Mouse (Mus musculus): ENCODE measurements at regions not wholly inside any gene's neighbourhood (a gene's known extent, or its start where the extent isn't known, plus 50 kb on each side); places are given as distances from the start of the nearest gene placed in this dataset.

DNA sequence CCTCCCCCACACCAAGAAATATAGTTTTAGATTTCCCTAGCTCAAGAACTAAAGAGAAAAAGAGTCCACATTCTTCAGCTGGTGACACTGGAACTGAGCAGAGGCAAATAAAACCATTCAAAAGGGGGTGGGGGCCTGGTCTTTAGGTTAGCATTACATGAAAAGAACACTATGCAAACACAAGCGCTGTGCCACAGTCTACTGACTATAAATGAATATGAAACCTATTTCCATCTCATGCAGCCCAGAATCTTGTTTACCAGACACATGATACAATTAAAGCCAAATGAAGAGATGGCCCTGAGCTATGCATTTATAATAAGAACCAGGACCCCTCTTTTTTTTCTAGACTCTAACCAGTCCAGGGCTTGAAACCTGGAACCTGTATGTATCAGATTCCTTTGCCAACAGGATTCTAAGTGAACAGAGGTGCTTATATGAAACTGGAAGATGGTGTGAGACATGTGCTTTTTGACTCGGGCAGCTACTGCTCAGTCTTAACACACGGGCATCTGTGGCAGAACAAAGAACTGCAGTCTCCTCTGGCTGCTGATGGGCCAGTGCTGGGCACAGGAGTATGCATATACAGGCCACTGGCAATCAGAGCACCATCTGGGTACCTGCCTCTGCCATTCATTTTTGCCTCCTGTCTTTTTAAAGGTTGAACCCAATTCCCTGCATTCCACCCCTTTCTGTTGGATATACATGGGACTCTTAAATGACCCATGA, 308.5 kb downstream of the Sox4 start:
- no peak for DNase-seq

DNA sequence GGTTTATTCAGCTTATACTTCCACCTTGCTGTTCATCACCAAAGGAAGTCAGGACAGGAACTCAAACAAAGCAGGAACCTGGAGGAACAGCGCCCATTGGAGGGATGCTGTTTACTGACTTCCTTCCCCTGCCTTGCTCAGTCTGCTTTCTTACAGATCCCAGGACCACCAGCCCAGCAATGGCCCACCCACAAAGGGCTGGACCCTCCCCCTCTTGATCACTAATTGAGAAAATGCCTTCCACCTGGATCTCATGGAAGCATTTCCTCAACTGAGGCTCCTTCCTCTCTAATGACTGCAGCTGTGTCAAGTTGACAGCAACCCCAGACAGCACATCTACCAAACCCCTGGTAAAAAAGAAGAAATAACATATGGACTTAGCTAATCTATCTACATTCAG, 312.7 kb downstream of the Sox4 start:
- no peak for DNase-seq

DNA sequence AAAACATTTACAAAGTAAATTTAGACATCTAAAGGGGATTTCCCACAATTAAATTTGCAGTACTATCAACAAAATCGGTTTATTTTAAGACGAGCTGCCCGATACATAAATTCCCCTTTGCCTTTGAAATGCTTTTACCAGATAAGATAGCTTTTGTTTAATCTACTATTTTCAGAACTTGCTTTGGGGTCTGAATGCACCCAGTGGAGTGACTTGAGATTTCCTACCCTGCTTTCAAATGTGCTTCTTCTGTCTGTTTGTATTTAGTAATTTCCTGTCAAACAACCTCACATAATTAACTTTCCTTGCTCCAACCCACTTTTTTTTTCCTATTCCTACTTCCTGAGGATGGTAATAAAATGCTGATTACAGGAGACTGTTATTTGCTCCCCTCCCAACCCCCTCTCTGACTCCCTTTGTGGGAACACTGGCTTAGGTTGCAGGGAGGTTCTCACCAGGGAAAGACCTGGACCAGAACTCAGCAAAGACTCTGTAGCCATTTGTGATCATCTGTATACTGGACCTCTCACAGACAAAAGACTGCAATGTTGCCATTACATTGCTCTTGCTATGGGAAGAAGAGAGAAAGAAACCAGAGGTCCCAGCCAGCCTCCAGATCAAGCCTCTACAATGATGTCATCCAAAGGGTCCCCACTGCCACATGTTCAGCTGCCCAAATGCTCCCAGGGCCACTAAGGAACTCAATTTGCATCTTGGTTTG, 318.1 kb downstream of the Sox4 start:
- no peak for DNase-seq

DNA sequence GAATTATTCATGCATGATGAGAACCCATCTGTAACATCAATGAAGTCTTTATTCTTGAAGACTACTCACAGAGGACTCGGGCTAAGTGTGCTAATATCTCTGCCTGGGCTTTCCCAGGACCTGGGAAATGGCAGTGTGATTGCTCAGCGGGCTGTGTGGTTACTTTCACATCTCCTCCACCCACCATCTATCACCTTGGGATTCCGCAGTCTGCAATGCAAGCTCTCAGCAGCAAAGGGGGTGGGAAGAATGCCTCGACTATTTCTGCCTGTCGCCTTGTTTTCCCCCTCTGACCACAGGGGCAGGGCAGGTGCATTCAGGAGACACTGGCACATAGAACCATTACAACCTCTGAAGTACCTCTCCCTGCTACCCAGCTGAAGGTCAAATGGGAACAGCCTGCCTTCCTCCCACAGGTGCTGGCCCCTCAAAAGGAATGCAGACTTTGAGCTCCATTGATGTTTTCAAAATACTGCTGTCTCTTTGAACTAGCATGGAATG, 319.9 kb downstream of the Sox4 start:
- DNase-seq, result no peak

DNA sequence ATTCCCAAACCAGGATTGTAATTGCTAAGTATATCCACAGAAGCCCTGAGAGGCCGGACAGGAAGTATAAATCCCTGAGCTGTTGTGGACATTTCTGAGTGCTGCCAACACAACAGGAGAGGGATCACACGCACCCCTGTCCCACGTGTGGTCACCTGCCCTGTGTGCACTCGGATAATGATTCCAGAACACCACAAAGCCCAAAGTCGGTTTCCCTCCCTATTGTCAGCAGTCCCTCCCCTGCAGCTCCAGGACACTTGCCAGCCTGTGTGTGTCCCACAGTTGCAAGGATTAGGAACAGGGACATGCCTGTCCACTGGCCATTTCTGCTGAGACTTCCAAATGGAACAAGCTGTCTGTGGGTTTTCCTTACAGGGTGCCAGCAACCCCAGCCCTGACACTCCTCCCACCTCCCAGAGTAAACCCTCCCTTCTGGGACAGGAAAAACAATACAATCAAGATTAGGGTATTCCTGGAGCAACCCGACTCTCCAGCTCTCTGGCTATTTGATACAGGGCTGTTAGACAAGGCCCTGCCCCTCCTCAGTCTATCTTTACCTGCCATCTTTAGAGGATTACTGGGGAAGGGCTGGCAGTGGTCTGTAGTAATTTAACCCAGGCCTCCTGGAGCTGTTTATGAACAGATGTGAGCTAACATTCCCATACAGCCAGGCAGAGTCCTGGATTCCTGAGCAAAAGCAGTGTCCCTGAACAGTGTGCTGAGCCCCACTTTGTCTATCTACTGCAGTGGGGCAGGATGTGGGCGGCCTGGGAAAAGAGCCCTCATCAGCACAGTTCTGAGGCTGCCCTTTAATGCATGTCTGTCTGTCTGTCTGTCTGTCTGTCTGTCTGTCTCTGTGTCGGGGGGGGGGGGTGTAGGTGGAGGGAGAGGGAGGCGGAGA, 323.8 kb downstream of the Sox4 start:
- DNase-seq, result peak; percentile 48

DNA sequence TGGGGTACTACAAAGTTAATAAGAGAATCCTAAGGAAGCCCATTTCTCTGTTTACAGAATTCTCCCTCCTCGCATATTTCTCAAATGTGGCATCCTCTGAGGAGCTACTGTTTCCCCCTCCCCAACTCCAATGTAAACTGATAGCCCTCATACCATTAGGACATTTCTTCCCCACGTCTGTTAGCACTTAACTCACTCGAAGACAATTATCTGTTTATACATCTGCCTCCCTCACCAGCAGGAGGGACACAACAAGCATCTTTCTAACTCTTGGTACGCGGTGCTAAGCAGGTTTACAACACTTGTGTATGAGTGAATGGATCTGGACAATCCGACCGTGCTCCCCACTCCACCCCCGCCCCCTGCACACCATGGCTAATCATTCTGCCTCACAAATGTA, 324.8 kb downstream of the Sox4 start:
- DNase-seq, result no peak

DNA sequence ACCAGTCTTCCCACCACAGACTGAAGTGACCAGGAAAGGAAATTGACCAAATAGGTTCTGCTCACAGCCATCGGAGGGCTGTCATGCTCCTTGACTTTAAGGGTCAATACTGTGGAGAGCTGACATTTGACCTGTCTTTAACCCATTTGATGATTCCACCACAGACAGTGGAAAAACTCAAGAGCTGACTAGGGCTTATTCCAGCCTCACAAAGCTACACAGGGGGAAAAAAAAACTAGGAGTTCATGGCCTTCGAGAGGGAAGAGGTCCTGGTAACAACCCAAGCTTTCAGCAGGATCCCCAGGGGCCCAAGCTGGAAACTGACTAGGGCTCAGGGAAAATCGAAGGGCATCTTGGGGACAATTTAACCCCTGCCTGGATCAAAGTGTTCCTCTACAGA, 334.6 kb downstream of the Sox4 start:
- peak; percentile 51 for DNase-seq

DNA sequence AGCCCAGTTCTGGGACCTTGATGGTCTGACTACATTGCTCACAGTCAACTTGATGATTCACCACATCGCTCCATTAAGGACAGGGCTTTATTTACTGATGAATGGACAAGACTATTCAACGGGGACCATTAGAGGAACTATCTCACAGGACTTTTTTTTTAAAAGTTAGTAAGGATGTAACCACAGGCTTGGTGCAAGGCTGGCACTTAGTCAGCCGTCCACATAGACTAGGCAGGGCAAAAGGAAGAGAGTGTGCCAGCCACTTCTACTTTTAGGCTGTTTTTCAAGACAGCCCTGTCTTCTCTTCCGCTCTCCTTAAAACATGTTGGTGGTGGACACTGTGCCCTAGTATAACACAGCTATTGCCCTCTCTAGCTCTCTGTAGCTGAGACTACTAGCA, 336.0 kb downstream of the Sox4 start:
- no peak for DNase-seq

DNA sequence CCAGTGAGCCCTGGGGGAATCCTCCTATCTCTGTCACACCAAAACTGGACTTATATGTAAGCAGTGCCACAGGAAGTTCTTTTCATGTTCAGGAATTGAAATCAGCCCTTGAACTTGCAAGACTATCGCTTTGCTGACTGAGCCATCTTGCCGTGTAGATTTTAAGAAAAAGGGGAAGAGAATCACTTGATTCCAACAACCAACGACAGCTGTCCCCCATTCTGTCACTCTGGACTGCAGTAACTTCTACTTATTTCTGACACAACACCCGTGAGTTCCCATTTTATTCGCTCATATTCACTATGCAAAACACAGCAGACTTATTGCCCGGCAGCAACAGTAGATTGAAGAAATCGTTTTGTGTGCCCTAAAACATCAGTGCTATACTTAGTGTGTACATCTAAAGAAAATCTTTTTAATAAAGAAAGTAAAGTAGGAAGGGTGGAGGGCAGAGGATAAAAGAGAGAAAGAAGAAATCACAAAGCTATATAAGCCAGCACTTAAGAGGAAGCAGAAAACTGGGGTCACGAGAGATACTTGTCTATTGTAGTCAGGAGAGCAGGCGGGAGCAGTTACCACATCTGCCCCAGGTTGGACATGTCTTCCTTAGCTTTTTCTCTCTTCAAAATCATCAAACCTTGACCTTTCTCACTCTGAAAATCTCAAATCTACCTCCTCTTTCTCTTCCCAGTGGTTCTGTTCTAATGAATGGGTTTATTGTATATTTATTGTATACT, 336.7 kb downstream of the Sox4 start:
- no peak for DNase-seq

DNA sequence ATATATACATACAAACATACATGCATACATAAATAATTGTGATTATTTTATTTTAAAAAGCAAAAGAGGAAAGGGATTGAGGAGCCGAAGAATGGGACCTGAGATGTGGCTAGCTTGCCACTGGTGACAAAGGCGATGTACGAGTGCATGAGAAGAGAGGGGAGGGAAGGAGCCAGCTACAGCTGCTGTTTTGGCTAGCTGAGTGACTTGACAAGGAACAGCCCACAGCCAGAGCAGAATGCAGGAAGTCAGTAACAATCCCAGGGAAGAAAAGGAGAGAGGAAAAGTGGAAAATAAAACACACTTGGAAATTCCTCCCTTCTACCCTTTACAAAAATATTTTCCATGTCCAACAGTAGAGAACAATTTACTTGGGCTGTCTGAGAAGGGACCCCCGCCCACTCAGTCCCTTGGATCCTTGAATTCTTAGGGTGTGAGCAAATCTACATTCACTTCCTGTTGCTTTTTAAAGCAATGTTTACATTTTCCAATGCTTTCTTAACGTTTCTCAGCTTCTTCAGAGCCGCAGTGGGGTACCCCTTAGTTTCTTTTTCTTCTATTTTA, 345.9 kb downstream of the Sox4 start:
- no peak for DNase-seq

DNA sequence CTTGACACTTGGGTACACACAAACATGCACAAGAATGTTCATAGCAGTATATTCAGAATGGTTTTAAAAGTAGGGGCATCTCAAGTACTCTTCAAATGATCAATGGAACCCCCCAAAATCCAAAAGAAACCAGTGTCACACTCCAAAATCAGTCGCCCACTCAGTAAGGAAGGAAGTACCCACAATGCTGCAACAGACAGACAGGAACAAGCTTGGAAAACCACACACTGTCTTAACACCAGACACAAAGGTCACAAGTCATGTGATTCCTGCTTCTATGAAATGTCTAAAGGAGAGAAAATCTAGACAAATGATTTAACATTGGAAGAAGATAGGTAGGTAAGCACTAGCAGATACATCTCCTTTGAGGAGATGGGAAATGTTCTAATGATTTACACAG, 346.9 kb downstream of the Sox4 start:
- no peak for DNase-seq

DNA sequence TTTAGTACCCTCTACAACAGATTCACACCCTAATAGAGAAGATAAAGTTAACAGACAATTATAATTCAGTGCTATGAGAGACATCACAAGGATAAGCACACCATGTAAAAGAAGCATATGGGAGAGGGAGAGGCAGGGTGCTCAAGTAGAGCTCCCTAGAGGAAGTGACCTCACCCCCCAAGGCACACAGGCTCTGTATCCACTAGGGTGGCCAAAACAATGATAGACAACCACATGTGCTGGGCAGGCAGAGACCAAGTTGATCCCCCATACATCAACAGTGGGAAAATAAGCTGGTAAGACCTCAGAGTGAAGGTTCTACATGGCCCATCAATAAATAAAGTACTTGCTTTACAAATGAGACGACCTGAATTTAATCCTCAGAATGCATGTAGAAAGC, 347.7 kb downstream of the Sox4 start:
- no peak for DNase-seq

DNA sequence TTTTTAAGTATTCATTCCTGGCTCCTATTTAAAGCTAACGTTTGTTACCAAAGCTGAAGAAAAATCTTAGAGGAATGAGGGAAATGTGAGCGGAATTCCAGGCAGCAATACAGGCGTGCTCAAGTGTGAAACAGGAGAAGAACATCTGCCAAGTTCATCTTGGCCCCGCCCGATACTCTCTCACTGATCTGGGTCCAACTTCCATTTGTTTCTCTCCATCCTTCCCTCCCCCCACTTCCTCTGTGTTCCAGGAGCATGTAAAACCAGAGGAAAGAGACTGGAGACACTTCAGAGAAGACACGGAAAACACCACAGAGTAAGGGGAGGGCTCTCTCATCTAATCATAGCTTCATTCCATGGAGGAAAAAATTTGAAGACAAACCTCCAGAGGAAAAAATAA, 346.7 kb downstream of the Gm11361 start:
- DNase-seq, result peak; percentile 40

DNA sequence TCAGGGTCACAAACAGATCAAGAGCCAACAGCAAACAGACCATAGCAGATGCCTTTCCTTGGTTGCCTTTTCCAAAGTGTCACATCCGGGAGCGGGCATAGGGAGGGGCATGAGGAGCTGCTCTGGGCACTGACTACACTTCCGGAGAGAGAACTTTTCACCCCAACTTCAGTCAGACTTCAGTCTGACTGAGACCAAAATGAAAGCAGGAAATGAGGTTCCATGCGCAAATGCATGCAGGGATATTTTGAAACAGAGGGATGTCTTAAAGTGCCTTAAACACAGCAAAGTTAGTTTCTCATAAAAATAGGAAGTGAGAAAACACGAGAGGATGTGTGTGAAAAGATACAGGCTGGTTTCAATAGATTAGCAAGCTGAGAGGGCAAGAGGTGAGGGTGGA, 343.5 kb downstream of the Gm11361 start:
- no peak for DNase-seq

DNA sequence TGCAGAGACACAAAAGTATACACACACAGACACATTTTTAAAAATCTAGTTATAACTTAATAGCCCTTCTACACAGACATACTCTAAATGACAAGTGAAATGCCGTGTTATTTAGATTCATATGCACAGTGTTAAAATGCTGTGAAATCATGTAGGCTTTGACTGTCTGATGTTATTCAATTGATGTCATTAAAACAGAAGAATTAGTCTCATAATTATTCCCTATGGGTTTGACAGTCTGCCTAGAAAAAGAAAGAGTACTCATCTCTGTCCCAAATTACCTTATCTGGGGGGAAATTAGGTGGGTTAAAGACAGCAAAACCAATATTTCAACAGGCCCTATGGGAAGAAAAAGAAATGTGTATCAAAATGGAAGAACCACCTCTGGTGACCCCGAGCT, 339.0 kb downstream of the Gm11361 start:
- no peak for DNase-seq

DNA sequence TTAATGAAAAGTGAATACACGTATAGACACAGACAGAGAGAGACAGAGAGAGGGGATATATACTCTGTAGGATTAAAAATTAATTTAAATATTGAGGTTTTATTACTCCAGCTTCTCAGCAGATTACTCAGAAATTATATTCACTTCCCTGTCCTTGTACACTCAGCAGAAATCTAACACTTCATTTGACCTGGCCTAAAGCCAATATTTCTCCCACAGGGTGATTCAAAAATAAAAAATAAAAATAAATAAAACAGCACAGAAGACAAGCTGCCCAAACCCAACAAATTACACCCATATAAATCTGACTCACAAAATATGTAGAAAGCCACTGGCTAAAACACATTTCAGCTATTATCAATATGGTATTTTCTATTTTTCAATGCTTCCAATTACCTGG, 334.8 kb downstream of the Gm11361 start:
- DNase-seq, result no peak

DNA sequence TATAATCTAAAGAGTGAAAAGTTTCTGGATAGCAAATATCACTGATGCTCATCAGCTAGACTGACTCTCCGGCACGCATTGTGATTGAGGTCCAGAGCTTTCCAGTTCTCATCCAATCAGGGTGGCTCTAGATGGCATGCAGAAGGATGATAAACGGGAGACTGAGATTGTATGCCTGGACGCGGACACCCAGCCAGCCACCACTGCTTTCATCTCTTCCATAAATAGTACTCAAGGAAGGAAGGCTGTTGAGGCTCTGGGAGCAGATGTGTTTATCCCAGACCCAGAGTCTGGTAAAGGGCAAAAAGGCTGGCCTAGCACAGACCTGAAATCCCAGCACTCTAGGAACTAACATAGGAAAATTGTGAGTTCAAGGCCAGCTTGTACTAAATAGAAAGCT, 330.6 kb downstream of the Gm11361 start:
- no peak for DNase-seq

DNA sequence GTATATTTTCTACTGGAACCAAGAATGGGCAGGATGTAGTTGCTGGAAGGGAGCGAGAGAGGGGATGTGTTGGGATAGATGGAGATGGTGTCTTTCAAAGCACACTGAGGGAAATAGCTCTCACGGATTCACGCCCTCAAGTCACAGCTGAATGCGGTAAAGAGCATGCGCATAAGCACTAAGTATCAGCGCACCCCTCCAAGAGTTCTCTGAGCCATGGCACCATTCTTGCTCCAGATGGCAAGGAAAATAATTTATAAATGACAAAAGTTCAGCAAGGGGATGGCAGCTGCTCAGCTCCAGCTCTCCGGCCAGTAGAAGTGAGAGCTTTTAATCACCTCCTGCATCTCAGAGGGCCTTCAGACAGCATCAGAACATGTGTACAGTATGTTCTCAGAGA, 329.4 kb downstream of the Gm11361 start:
- DNase-seq, result no peak

DNA sequence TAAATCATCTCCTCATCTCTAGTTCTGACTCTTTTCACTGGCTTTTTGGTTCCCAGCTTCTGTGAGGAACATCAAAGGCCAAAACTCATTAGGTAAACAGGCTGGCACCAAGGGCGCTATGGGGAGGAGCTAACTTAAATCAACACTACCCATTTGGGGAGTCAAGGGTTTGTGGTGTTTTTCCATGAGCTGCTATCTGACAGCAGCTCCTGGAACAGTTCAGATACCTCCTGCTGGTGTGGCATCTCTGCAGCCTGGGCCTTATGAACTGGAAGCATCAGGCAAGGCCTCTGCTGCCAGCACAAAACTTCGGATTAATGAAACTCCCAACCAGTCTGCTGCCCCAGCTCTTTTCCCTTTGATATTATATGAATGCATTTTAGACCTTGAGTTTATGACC, 328.8 kb downstream of the Gm11361 start:
- DNase-seq, result no peak

DNA sequence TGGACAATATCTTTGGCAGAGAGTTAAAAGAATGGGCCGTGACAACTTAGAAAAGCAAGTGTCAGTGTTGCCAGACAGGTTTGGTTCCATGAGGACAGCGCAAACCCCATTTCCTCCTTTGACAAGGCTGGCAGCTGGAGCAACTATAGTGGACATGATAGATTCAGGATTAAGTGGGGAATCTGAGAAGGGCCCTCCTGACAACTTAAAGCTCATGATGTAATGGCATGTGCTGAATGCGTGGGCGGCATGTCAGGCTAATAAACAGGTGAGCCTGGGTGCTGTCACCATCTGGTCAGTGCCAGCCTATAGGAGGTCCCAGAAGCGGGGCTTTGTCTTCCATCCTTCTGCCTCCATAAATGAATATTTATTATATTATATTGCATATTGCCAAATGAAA, 326.3 kb downstream of the Gm11361 start:
- no peak for DNase-seq

DNA sequence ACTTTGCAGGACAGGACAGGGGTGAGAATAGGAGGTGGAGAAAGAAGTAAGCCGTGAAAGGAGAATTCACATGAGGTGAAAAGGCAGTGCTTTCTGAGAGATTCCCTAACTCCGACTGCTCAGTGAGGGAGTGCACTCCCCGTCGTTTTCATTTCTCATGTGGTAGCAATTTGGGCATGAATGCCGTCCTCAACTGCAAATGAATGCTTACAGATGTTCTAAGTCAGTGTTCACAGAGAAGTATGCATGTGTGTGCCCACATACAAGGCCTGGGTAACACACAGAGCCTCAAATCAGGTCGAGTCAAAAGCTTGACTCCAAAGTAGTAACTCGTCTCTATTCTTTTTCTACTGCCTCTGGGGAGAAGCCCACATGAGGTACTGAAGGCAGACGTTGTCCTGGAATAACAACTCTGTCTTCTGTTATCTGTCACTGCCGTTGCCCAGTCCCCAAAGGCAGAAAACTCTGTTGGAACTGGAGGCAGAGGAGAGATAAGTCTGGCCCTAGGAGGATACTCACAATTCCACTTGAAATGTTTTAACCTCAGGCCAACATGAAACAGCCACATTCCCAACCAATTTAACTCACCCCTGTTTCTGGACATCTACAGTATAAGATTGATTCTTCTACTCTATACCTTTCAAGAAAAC, 318.0 kb downstream of the Gm11361 start:
- DNase-seq, result no peak

All from gastrocnemius, postnatal 25 days (tissue).